Mouse (Mus musculus): ENCODE measurements around the gene Nms. TPM values are rescaled to one million over a fixed set of nuclear protein-coding genes. Genes with fewer than 3 reads are reported as not detected.

The Nms gene
- polyA plus RNA-seq, 2 experiments from 2014 or later = not detected

Other genes with a start within 250 kb of the Nms start
- gene Lonrf2, start 102.4 kb upstream of the Nms start, polyA plus RNA-seq (2017; shearing (Covaris generic)) = not detected
- gene Chst10, start 41.0 kb upstream of the Nms start, polyA plus RNA-seq (2017; shearing (Covaris generic)) = 10 to 100 TPM; 21.9 to 32.7 TPM
- 100 to 1,000 TPM; 152 to 169 TPM for gene Pdcl3, start 46.5 kb downstream of the Nms start, polyA plus RNA-seq (2017; shearing (Covaris generic))